Mouse (Mus musculus): ENCODE measurements around the gene Zbtb26. TPM values are rescaled to one million over a fixed set of nuclear protein-coding genes. Genes with fewer than 3 reads are reported as not detected.

The Zbtb26 gene
- total RNA-seq (2023), result 3.7 TPM

DNA sequence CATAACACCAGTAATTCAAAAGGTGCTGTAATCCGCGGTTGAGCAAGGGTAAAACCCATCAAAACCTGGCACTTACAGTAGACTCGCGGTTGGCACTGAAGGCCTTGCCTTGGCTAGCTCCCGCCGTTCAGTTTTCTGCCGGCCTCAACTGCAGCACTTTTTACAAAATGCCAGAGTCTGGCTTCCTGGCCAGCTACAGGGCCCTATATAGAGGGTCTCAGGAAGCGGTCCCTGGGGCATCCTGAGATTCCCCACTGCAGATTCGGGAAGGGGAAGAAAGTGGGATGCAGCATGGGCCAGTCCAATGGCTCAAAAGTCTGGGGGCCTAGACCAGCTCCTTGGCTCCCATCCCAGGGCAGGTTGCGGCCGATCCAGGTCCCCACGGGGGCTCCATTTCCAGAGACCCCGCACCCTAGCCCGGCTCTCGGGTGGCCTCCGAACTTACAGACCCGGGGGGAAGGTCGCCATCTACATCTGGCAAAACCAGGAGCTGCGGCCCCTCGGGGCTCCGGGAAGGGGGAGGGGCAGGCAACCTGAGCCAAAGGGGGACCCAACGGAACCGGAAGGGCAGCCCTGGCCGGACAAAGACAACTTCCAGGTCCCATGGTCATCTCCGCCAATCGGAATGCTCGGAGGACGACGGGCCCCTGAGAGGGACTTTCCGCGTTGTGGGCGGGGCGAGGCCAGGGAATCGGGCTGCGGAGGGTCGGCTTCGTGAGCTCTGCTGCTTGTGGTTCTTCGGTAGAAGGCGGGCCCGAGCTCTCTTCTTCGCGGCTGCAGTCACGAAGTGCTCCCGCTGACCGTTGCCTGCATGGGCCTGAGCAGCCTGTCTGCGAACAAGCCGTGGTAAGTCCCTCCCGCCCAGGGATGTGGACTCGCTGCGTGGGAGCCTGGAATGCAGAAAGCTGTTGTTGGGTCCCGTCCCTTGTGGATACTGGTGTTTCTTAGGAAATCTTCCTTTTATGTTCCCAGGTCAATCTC, at the start of gene Zbtb26, which contains the start of the genes Zbtb6 and Rabgap1:
Zbtb26 (minus strand) TSS at position 525 of the 981 bp plus-strand sequence.
Zbtb6 (minus strand) TSS at position 561 of the 981 bp plus-strand sequence.
Rabgap1 (plus strand) TSS at position 669 of the 981 bp plus-strand sequence.

DNA sequence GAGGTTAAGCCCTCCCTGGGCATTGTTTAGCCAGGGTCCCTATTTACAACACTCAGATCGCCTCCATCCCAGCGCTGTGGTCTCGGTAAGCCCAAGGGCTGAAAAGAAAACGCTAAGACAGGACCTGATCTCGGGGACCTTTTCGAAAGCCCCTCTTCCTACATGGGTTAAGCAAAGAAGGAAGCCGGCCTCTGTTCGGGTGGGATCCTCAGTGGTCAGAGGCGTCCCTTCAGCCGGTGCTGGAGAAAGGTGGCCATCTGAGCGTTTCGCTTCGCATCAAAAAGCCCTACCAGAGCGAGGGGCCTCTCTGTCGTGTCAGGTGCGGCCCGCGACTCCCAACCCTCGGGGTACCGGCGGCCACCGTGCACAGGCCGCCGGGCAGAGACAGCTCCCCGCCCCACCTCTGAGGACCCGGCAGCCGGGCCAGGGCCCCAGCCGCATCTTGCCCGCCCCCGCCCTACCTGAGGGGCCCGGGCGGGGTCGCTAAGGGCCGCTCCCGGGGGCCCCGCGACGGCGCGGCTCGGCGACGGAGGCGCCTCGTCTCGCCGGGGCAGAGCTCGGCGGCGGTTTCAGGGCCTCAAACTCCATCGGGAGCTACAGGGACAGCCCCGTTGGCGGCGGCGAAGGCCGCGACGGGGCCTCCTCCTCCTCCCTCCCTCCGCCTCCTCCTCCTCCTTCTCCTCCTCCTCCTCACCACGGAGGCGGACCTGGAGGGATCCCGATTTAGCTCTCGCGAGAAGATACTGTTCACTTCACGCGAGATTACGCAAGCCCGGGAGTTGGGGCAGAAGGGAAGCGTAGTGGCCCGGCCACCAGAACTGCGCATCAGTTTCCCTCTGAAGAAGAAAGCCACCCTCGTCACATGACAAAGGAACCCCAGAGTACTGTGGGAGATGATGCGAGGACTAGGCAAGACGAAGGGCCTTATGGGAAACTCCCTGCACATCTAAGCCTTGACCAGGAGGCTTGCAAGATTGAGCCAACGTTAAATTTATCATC, 20.3 kb downstream of the Zbtb26 start, which contains the start of gene Rc3h2:
Rc3h2 (minus strand) TSS at position 598 of the 999 bp plus-strand sequence.

Other genes starting within 250 kb of the Zbtb26 start
- gene Olfr366, start 231.6 kb downstream of the Zbtb26 start, total RNA-seq (2023), result not detected
- not detected for gene Olfr368, start 116.6 kb downstream of the Zbtb26 start, total RNA-seq (2023)
- 30.4 TPM for gene Pdcl, start 83.8 kb downstream of the Zbtb26 start, total RNA-seq (2023)
- 60.7 TPM for gene Rc3h2, start 20.2 kb downstream of the Zbtb26 start, total RNA-seq (2023)
- 13.6 TPM for gene Zbtb6, start within 50 bp of the Zbtb26 start, total RNA-seq (2023)
- gene Rabgap1, start 144 bp upstream of the Zbtb26 start, total RNA-seq (2023), result 49.8 TPM
- gene Gpr21, start 73.2 kb upstream of the Zbtb26 start, total RNA-seq (2023), result 3.1 TPM

Data from CD4-positive naive resting alpha-beta T cell, adult 57 days (primary cell).